Mouse (Mus musculus): ENCODE results near the gene Higd1a. TPM values are rescaled to one million over a fixed set of nuclear protein-coding genes. Genes with fewer than 3 reads are reported as not detected.

The Higd1a gene
- total RNA-seq, 2 experiments from 2014 or later, result 209 to 218 TPM

DNA sequence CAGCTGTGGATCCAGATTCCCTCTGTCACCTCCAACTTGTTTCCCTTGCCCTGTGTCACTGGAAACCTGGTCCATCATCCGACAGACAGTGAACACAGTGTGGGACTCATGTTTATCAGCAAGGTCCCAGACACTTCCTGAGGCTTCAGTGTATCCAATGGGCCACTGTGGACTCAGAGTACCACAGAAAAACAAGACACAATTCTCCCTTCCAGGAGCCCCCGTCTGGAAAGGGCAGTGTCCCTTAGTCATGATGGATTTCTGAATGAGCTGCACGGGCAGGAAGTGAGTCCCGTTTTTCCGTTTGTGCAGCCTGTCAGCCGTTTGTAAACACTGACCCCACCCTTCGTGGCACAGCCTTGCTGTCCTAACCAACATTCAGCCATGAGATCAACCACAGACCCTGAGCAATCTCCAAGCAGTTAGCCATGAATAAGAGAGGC lies 23.9 kb upstream of the Higd1a start:
- intact Hi-C loops (cut with DNase I), result loop anchor here (5.0 kb wide), 1 partner anchor 45 kb away; no protein-coding TSS in a partner anchor
- DNase-seq, result peak in 1 of 2 experiments; percentile 33

DNA sequence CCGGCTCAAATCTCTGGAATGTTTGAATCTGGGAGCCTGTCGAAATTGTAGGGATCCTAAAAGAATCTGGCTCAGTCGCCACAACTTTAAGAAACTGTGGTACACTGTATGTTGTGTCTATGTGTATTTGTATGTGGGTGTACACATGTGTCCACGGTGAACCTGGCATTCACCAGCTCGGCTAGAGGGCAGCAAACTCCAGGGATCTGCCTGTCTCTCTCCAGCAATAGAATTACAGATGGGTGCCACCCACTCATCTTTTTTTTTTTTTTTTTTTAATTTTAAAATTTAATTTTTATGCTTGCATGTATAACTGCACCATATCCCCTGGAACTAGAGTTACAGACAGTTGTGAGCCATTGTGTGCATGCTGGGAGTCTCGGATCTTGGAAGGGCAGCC lies 23.1 kb upstream of the Higd1a start:
- DNase-seq, result peak in 1 of 2 experiments; percentile 26
- intact Hi-C loops (cut with DNase I), result loop anchor here (2.0 to 5.0 kb wide), 2 partner anchors 46 to 104 kb away; no protein-coding TSS in a partner anchor

DNA sequence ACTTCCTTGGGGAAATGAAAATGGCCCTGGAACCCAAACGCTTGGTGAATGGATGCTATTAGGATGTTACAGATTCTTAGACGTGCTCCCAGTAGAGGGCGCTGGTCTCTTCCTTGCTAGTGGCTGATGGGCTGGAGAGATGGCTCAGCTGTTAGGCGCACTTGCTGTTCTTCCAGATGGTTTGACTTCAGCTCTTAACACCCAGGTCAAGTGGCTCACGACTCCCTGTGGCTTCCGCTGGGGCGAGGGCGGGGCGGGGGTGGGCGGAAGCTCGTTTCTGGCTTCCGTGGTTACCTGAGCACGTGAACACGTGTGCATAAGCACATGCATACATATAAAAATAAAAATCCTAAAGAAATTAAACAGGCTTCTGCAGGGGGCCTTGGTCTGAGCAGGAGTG lies 22.7 kb upstream of the Higd1a start:
- intact Hi-C loops (cut with DNase I), result loop anchor here (2.0 to 5.0 kb wide), 2 partner anchors 46 to 104 kb away; no protein-coding TSS in a partner anchor
- DNase-seq, result peak; percentile 74 to 75

DNA sequence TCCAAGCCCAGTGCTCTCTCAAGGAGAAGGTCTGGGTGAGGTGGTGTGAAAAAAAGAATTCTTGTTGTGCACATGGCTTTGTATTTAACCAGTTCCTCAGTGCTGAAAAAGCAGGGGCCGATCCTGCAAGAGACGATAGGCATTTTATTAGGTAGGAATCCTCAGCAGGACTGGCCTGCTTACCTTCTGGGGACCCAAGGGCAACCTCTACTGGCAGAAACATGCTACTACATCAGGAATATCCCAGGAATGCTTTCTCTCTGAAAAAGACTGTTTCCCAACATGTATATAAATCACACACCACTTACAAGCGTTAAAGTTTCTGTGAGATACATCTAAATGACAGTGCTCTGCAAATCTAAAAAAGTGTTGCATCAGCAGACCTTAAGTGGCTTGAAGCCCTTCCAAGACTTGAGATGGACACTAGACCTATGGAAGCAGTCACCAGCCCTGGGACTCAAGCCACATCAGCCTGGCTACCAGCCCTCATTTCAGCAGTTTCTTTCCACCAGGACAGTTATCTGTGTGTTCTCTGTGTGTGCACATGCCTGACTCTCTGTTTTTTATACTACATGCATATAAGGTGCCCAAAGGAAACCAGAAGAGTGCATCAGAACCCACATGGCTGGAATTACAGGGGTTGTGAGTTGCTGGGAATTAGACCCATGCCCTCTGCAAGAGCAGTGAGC lies 19.0 kb upstream of the Higd1a start:
- peak in 1 of 2 experiments; percentile 57 for DNase-seq
- intact Hi-C loops (cut with DNase I), result loop anchor here (1.0 to 2.0 kb wide), 2 partner anchors 31 to 46 kb away; no protein-coding TSS in a partner anchor

DNA sequence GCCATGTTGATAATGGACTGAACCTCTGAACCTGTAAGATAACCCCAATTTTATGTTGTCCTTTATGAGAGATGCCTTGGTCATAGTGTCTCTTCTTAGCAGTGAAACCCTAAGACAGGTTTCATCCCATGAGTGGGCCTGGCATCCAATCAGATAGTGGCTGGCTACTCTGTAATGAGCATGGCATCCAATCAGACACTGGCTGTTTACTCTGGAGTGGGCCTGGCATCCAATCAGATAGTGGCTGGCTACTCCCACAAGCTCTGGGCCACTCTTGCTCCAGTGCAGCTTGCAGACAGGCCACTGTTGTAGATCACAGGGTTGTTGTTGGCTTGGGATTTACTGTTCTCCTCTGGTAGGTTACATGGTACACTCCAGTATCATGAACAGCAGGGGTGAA lies 15.4 kb upstream of the Higd1a start:
- no peak for DNase-seq
- intact Hi-C loops (cut with DNase I), result no loop called here

DNA sequence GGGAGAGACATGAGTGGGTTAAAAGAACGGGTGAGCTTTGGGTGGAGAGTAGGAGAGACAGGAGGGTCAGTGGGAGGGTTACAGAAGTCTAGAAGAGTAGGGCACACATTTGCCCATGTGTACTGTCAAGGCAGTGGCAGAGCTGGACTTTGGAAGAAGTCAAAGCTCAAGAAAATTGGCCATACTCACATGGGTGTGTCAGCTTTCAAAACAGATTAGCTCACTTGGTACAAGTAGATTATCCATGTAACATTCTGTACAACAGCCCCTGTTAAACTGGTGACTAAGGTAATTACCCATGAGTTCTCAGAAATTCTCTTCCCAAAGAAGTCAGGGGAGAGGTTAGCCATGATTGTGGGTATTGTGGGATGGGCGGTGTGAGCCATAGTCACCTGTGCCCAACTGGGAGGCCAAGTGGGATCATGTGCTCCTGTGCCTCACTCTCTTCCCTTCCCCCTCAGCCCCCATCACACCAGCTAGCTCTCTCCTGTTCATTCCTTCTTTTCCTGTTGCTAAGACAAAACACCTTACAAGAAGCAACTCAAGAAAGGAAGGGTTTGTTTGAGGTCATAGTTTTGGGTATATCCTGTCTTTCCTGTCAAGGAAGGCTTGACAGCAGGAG lies 14.0 kb upstream of the Higd1a start:
- intact Hi-C loops (cut with DNase I), result no loop called here
- DNase-seq, result no peak

DNA sequence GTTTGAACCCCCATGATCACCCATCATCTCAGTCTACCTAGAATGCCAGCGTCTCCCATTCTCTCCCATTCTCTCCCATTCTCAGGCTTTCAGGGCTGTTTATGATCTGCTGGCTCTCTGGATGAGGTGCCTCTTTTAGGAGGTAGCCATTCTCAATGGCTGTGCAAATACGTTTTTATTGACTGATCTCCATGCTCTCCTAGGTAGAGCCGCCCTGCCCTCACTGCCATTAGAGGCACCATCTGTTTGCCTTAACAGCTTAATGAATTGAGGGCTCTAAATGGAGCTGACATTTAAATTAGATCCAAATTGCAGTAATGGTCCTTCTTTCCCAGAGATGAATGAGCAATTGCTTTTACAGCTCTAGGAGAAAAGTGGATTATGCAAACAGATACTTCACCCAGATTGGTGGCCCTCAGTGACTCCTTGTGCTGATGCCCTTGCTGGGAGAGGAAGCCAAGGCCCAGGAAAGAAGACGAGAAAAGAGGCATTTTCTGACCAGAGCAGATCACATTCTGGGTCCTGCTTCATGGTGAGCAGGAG lies 11.9 kb upstream of the Higd1a start:
- DNase-seq, result no peak
- intact Hi-C loops (cut with DNase I), result no loop called here

DNA sequence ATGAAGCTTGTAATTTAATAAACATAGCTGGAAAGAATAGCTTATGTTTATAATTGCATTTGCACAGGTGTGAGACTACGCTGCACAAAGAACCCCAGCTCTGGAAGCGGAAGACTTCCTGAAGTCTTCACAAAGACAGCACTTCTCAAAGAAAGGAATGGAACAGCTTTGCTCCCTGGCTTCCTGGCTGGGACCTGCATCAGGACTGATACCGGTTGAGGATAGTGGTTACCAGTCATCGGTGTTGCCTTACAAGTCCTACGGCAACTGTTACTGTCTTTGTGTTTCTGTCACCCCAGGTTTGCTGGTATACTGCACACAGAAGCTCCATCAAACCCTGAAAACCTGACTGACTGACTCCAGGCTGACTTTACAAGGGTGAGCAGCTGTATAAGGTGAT lies 11.3 kb upstream of the Higd1a start:
- intact Hi-C loops (cut with DNase I), result no loop called here
- no peak for DNase-seq

DNA sequence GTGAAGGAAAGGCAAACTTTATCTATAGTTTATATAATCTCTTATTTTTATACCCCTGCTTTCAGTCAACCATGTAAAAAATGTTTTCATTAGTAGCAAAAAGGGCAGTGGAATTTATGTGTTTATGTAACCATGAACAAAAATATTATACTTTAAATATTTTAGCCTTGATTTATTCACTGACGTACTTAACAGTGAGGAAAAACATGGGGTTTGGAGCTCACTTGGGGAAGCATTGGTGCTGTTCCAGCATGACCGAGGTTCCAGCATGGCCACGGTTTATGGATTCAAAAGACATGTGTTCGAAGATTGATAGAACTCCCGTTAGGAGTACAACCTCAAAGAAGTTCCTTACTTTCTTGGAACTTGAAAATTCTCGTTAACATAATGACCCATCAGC lies 10.1 kb upstream of the Higd1a start:
- intact Hi-C loops (cut with DNase I), result no loop called here

DNA sequence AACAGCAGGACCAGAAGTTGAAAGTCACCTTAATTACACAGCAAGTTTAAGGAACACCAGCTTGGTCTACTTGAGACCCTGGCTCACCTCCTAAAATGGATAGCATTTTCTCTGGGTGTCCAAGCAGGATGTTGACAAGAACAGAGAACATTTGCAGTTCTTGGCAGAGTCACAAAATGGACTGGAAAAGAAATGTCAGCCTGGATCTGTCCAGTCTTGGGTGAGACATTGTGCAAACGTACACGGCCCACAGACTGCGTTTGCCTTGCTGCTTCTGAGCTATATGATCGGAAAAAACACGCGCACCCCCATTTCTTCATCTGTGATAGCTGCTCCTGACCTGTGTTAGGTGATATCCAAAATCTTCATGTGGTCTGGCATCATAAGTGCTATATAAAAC lies 9.5 kb upstream of the Higd1a start:
- intact Hi-C loops (cut with DNase I), result no loop called here
- no peak for DNase-seq

More for the DNA sequence above, 10.1 kb upstream of the Higd1a start:
- no peak for DNase-seq

DNA sequence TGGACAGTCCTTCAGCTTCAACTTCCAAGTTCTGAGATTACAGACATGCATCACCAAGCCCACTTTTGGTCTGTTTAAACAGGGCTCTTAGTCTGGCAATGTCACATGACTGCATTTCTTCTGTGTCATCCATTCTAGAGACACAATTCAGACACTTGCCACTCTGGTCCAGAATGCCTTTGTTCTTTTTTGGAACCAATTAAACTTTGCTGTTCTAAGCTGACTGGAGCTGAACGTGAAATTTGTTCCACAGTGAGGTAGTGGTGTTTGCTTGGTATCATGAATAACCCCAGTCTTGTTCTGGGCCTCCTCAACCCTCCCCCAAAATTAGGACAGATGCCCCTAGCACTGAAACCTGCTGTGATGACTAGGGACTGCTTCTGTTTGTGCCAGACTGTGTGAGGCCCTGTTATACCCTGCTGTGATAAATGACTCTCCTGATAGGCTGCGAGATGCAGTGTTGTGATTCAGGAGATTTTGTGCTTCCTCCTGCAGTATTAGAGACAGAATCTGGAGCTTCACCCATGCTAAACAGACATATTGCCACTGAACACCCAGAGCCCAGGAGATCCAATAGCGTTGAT lies 7.4 kb upstream of the Higd1a start:
- DNase-seq, result no peak
- intact Hi-C loops (cut with DNase I), result no loop called here

DNA sequence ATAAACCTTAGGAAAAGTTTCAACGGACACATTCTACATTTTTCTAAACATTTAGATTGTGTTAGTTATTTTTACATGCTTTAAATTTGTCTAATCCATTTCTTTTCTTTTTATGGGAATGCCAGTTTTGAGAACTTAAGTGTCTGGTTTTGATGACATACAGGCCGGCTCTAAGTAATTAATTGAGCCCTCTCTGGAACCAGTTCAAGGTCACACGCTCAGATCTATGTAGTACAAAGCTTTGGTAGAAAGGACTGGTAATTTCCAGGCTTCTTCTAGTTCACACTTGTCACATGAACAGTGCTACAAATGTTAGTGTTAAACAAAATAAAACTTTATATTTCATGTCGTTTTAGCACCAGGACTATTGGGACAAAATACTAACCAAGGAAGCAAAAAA lies 6.7 kb upstream of the Higd1a start:
- intact Hi-C loops (cut with DNase I), result no loop called here
- DNase-seq, result no peak

DNA sequence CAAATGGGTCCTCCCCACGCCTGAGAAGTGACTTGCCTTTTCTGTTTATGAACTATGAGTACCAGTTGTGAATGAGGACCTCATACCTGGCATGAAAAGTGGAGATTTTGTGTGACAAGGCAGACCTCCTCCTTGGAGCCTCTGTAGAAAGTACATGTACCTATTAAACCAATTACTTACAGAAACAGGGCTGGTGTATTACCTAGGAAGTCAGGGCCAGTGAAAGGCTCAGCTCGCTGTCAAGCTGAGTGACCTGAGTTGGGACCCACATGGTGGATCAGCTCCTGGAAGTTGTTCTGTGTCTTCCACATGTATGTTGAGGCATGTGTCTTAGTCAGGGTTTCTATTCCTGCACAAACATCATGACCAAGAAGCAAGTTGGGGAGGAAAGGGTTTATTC lies 2.8 kb upstream of the Higd1a start:
- DNase-seq, result no peak
- intact Hi-C loops (cut with DNase I), result no loop called here

DNA sequence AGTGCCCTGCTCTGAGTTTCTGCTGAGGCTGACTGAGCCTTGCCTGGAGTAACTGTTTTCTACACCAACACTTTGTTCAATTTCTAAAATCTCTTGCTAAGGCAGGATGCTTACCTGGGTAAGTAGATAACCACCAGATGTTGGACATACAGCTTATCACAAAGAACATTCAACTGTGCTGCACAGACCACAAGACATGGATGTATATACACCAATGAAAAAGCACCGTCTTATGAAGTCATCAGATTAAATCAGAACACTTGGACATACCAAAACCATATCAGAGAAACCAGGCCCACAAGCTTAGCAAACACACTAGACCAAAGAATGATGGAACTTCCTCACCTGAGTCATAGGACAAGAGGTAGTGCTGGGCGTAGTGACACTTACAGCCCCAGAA lies 1.2 kb upstream of the Higd1a start:
- intact Hi-C loops (cut with DNase I), result loop anchor here (10.0 kb wide), 1 partner anchor 945 kb away; the partner anchor contains the start of gene Tcaim
- DNase-seq, result no peak

DNA sequence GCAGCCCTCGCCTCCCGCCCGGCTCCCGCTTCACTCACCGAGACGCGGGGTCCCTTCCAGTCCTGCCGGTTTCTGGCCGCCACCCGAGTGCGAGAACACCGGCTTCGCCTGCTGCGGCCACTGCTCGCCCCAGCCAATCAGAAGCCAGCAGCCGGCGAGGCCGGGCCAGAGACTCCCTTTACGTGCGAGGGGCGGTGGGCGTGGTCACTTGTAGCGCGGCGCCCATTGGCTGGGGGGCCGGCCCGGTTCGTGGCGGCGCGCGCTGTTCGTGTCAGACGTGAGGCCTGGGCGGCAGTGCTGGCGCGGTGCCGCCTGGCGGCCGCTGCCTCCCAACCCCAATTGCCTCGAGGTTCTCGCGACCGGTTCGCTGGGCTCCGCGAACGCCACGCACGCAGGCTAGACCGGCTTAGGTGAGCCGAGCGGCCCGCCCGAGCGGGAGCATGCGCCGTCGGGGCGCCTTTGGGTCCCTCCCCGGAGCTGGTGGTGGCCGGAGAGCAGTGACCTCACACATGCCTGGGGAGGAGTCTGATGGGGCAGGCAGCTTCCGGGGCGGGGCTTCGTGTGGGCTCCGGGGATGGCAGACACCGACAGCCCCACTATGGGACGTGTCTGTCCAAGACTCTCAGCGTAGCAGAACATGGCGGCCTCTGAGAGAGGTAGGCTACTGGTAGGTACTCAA lies 549 bp downstream of the Higd1a start:
- DNase-seq, result peak; percentile 98 to 100
- intact Hi-C loops (cut with DNase I), result loop anchor here (10.0 kb wide), 1 partner anchor 947 kb away; the partner anchor contains the start of gene Tcaim

DNA sequence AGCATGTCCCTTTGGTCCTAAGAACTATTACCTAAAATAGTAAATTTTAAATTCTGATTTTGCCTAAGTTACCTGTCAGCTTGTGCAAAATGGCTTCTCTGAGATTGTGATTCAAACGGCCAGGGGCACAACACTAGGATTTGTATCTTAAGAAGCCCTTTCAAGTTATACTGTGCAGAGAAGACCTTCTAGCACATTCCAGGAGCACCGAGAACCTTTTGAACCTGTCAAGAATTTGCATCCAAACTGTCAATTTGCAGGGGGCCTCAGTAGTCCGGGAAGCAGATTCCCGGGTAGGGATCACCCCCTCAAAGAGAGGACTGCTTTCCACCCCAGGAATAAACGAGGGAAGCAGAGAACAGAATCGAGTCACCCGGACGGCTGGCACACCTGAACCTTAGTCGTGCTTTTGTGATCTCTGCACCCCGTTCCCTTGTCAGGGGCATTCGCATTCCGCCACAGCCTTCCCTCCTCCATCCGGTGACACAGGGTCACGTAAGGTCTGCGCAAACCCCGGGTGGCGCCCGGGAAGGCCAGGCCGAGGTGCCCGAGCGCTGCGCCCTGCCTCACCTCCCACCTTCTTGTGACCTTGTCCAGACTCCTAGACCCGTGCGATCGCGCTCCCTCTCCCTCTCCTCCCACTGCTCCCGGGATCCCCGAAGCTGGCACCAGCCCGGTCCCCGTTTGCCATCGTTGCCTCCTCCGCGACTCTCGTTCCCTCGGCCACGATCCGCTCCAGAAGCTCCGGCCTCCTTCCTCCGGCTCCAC lies 1.3 kb downstream of the Higd1a start:
- intact Hi-C loops (cut with DNase I), result loop anchor here (10.0 kb wide), 1 partner anchor 948 kb away; the partner anchor contains the start of gene Tcaim
- no peak for DNase-seq

DNA sequence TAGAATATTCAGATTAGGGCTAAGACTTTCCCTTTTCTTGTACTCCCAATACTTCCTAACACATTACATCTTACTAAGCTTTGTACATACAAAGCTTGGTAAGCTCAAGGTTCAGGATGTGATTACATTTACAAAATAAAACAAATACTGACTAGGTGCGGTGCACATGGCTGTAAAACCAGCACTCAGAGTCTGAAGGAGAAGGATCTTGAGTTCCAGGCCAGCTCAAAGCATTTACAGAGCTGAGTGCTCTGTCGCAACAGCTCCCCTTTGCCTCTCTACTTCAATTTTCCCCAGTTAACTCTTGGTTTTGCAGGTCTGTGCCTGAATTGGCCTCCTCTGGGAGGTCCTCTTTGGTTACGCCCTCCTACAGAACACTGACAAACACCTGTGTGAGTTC lies 3.9 kb downstream of the Higd1a start:
- DNase-seq, result no peak
- intact Hi-C loops (cut with DNase I), result loop anchor here (10.0 kb wide), 1 partner anchor 951 kb away; the partner anchor contains the start of gene Tcaim

DNA sequence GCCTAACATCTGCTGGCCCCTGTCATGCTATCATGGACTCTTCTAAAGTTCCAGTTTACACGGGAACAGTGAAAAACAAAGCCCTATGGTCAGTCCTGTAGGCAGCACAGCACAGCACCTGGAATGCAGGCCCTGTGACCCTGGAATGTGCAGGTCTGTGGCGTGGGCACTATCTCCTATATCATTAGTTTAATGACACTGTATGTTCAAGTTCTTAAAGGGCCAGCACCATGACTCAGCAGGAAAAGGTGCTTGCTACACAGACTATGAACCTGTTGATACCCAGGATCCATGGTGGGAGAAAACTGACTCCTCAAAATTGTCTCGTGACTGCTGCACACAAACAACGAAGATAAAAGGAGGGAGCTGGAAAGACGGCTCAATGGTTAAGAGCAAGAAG lies 10.3 kb downstream of the Higd1a start:
- intact Hi-C loops (cut with DNase I), result loop anchor here (5.0 kb wide), 2 partner anchors 79 to 139 kb away; no protein-coding TSS in a partner anchor
- DNase-seq, result no peak

DNA sequence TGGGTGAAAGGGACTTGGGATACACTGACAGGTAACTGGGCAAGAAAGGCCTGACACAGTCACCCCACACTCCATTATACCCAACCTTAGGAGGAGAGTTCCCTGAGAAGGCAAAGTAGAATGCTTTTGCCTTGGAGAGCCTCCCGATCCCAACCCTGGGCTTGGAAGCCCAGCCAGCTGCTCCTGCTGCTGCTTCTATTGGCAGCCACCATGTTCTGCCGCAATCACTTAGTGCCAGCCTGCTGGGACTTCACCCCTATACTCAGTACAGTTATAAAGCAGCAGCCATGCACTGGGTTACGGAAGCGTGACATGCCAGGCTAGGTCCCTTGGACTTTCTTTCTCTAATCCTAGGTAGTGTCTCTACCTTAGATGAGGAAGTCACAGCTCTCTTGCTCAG lies 11.0 kb downstream of the Higd1a start:
- intact Hi-C loops (cut with DNase I), result loop anchor here (5.0 kb wide), 2 partner anchors 80 to 140 kb away; no protein-coding TSS in a partner anchor
- DNase-seq, result no peak
